Mouse (Mus musculus) erythroblast, embryonic 14.5 days (primary cell): Measurements from ENCODE around the gene Gm4894.

Experiments used
- GATA1 ChIP-seq: IDR thresholded peaks from 2 replicates; pipeline ENCODE4 v1.6.1; 2012; ENCODE audit warnings: low read length, inconsistent platforms, mixed read lengths
- TAL1 ChIP-seq: IDR thresholded peaks from 3 replicates; pipeline ENCODE4 v1.6.1; 2012; ENCODE audit warnings: low read length, inconsistent platforms, mixed read lengths

- TF ChIP-seq GATA1 = no peak
- TF ChIP-seq TAL1 = no peak
Measured at GRCm38 (mm10) chr9:49229054-49229453, 21.3 kb upstream of the Gm4894 start.
